Mouse (Mus musculus): ENCODE data around the gene Slain2. TPM values are rescaled to one million over a fixed set of nuclear protein-coding genes. Genes with fewer than 3 reads are reported as not detected.
"Not testable (repeated sequence)": the region's sequence is repeated elsewhere in the genome, so short reads cannot be mapped to it uniquely, and the experiment has no call there.

The Slain2 gene
- polyA plus RNA-seq, 1 experiment from 2014 or later = 24.0 TPM

DNA sequence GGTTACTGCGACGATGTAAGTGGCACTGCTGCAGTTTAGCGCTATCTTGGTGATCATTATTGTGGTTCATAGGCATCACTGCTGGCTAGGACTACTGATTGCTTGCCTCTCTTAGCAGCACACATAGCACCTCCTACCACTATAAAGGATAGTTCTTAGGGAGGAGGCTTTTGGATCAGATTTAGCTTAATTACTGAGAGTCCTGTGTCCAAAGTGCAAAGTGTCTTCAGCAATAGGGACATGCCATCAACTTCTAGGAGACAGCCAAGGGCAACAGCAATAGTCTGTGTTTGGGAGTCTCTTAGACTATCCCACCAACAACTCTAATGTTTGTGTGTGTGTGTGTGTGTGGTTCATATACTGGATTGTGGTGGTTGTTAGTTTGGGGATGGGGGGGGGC is 8.7 kb downstream of the Slain2 start:
- Histone ChIP-seq H3K9me3 (replicated peaks; ENCODE audit: control insufficient read depth, low read length) (no peaks in the 10 kb centered on the region), H3K27ac (ENCODE audit: low read length) (no peak overlapping the region), H3K36me3 (ENCODE audit: control insufficient read depth, insufficient read depth) (no peaks in the 10 kb centered on the region), H3K4me1 (ENCODE audit: control insufficient read depth, insufficient read depth, low read length) (peaks cover 48% of the 10 kb centered on the region), H3K9ac (ENCODE audit: low read length) (no peak overlapping the region), H3K4me3 (ENCODE audit: low read length) (no peak overlapping the region), H3K4me2 (ENCODE audit: low read depth, low read length) (no peak overlapping the region), H3K27me3 (ENCODE audit: control insufficient read depth, insufficient read depth, low read length) (no peaks in the 10 kb centered on the region)
- WGBS = 90% methylated on average over 3 of the region's 3 CpGs
- no peak for ATAC-seq (replicated peaks; ENCODE audit: extremely low read depth, insufficient read depth, low FRiP score)

DNA sequence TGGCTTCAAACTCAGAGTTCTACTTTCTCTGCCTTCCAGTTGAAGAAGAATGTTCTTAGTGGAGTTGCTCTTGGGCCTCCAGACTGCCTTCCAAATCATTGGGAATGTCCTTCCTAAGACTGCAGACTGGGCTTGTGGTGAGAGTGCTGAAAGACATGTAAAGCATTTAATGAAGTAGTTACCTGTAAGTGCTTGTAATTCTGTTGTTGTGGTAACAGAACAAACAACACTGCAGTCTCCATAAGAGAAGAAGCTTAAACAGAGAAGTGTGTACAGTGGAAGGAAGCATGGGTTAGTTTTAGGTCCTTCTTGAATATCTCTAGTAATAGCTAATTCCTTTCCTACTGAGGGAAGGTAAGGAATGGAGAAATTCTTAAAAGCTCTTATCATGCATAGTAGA is 13.0 kb downstream of the Slain2 start:
- Histone ChIP-seq H3K27ac (ENCODE audit: low read length) (no peak overlapping the region), H3K4me2 (ENCODE audit: low read depth, low read length) (no peak overlapping the region), H3K27me3 (ENCODE audit: control insufficient read depth, insufficient read depth, low read length) (no peaks in the 10 kb centered on the region), H3K9me3 (replicated peaks; ENCODE audit: control insufficient read depth, low read length) (no peaks in the 10 kb centered on the region), H3K4me1 (ENCODE audit: control insufficient read depth, insufficient read depth, low read length) (peaks cover 37% of the 10 kb centered on the region), H3K4me3 (ENCODE audit: low read length) (no peak overlapping the region), H3K9ac (ENCODE audit: low read length) (no peak overlapping the region), H3K36me3 (ENCODE audit: control insufficient read depth, insufficient read depth) (no peaks in the 10 kb centered on the region)
- no peak for ATAC-seq (replicated peaks; ENCODE audit: extremely low read depth, insufficient read depth, low FRiP score)

DNA sequence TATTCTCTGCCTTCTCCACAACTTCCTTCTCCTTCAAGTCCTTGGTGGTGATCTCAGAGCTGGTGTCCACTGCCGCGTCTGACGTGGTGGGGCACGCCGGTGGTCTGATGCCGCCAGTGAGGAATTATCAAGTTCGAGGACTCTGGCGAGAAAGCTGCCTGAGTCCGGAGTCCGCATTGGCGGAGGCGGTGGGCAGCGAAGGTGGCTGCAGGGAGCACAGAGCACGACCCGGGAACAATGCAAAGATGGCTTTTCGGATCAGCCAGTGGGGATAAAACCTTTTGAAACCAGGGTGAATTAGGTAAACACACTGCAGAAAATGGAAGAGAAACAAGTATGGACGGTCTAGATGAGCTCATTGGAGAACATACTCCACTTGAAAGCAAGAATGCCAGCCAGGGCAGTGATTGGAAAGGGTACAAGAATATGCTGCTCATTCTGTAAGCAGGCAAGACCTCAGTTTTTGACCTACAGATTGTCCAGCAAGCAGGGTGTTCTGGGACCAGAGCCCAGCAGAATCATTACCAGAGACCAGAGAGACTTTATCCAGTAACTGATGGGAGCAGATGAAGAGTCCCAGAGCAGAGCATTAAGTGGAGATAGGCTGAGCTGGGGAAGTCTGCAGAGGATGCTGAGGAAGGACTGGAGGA is 19.0 kb downstream of the Slain2 start:
- H3K36me3 ChIP-seq (ENCODE audit: control insufficient read depth, insufficient read depth) = no peaks in the 10 kb centered on the region
- no peak overlapping the region for H3K27ac ChIP-seq (ENCODE audit: low read length)
- no peaks in the 10 kb centered on the region for H3K27me3 ChIP-seq (ENCODE audit: control insufficient read depth, insufficient read depth, low read length)
- H3K9ac ChIP-seq (ENCODE audit: low read length) = no peak overlapping the region
- WGBS = 89% methylated on average over 17 of the region's 17 CpGs
- no peak overlapping the region for H3K4me2 ChIP-seq (ENCODE audit: low read depth, low read length)
- ATAC-seq (replicated peaks; ENCODE audit: extremely low read depth, insufficient read depth, low FRiP score) = no peak
- H3K4me1 ChIP-seq (ENCODE audit: control insufficient read depth, insufficient read depth, low read length) = peaks cover 5% of the 10 kb centered on the region; the same call in 1 of the 2 replicates
- H3K9me3 ChIP-seq (replicated peaks; ENCODE audit: control insufficient read depth, low read length) = no peaks in the 10 kb centered on the region
- H3K4me3 ChIP-seq (ENCODE audit: low read length) = no peak overlapping the region

DNA sequence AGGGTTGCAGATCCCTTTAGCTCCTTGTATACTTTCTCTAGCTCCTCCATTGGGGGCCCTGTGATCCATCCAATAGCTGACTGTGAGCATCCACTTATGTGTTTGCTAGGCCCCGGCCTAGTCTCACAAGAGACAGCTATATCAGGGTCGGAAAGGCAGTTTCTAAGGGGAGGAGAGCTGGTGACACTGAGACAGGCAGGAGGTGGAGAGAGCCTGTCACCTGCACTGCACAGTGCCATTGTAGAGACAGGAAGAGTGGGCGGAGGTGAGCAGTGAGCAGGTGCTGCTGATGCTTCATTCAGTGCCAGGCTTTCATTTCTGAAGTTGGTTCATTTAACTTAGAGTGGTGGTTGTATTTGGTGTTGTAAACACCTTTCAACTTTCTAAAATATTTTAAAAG is 24.3 kb downstream of the Slain2 start:
- H3K9me3 ChIP-seq (replicated peaks; ENCODE audit: control insufficient read depth, low read length); H3K4me3 ChIP-seq (ENCODE audit: low read length); H3K36me3 ChIP-seq (ENCODE audit: control insufficient read depth, insufficient read depth); H3K4me1 ChIP-seq (ENCODE audit: control insufficient read depth, insufficient read depth, low read length); H3K27me3 ChIP-seq (ENCODE audit: control insufficient read depth, insufficient read depth, low read length); H3K27ac ChIP-seq (ENCODE audit: low read length); H3K4me2 ChIP-seq (ENCODE audit: low read depth, low read length); H3K9ac ChIP-seq (ENCODE audit: low read length); ATAC-seq (replicated peaks; ENCODE audit: extremely low read depth, insufficient read depth, low FRiP score): not testable (repeated sequence)
- 88% methylated on average over 3 of the region's 3 CpGs for WGBS

DNA sequence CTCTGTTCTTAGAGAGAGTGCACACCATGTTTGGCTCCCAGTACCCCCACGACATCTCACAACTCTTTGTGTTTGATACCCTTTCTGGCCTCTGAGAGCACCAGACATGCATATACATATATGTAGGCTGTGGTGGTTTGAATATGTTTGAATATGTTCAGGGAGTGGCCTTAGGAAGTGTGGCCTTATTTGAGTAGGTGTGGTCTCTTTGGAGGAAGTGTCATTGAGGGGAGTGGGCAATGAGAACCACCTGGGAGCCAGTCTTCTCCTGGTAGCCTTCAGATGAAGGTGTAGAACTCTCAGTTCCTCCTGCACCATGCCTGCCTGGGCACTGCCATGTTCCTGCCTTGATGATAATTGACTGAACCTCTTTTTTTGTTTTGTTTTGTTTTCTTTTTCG is 25.2 kb downstream of the Slain2 start:
- Histone ChIP-seq H3K9me3 (replicated peaks; ENCODE audit: control insufficient read depth, low read length) (no peaks in the 10 kb centered on the region), H3K9ac (ENCODE audit: low read length) (no peak overlapping the region), H3K4me2 (ENCODE audit: low read depth, low read length) (no peak overlapping the region), H3K4me3 (ENCODE audit: low read length) (no peak overlapping the region), H3K4me1 (ENCODE audit: control insufficient read depth, insufficient read depth, low read length) (peaks cover 6% of the 10 kb centered on the region; the same call in 1 of the 2 replicates), H3K27me3 (ENCODE audit: control insufficient read depth, insufficient read depth, low read length) (no peaks in the 10 kb centered on the region), H3K27ac (ENCODE audit: low read length) (no peak overlapping the region), H3K36me3 (ENCODE audit: control insufficient read depth, insufficient read depth) (no peaks in the 10 kb centered on the region)
- 93% methylated on average over 2 of the region's 2 CpGs for WGBS
- ATAC-seq (replicated peaks; ENCODE audit: extremely low read depth, insufficient read depth, low FRiP score) = no peak

DNA sequence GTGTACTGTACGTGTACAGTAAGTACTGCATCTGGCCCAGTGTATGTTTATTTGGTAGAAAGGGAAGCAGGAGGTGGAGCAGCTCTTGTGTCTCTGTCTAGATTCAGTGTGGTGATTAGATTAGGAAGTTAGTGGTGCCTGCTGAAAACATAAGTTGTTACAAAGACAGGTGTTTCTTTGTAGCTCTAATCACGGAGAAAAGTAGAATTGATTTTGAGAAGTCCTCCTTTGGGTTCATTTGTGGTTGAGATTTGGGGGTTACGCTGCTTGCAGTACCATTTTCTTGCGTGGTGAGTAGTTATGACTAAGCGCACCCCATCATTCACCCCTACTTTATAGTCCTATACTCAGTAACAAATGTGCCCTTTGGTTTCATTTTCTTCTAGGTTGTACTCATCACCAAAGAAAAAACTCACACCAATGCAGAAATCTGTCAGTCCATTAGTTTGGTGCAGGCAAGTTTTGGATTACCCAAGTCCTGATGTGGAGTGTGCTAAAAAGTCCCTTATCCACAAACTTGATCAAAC is 26.9 kb downstream of the Slain2 start:
- no peaks in the 10 kb centered on the region for H3K27me3 ChIP-seq (ENCODE audit: control insufficient read depth, insufficient read depth, low read length)
- H3K9me3 ChIP-seq (replicated peaks; ENCODE audit: control insufficient read depth, low read length) = no peaks in the 10 kb centered on the region
- H3K4me3 ChIP-seq (ENCODE audit: low read length) = no peak overlapping the region
- H3K27ac ChIP-seq (ENCODE audit: low read length) = no peak overlapping the region
- H3K4me2 ChIP-seq (ENCODE audit: low read depth, low read length) = no peak overlapping the region
- WGBS = 82% methylated on average over 5 of the region's 5 CpGs
- no peaks in the 10 kb centered on the region for H3K36me3 ChIP-seq (ENCODE audit: control insufficient read depth, insufficient read depth)
- ATAC-seq (replicated peaks; ENCODE audit: extremely low read depth, insufficient read depth, low FRiP score) = no peak
- H3K9ac ChIP-seq (ENCODE audit: low read length) = no peak overlapping the region
- H3K4me1 ChIP-seq (ENCODE audit: control insufficient read depth, insufficient read depth, low read length) = peaks cover 6% of the 10 kb centered on the region; the same call in 1 of the 2 replicates

DNA sequence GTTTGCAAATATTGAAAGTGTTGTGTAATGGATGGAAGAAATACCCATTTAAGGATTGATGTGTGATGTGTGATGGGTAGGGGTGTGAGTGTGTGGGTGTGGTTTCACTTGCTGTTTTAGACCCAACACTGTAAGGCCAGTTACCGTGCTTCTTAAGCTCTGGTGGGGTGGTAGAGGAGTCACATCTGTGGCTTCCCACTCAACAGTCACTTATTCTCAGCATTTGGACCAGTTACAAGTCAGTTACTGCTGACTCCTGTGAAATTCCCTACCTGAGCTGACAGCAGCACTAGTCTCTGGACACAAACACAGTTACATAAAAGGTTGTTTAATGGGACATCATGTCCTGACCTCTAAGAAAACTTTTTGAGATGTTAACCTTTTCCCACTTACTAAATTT is 34.0 kb downstream of the Slain2 start:
- no peak overlapping the region for H3K27ac ChIP-seq (ENCODE audit: low read length)
- no peak overlapping the region for H3K4me3 ChIP-seq (ENCODE audit: low read length)
- no peak overlapping the region for H3K9ac ChIP-seq (ENCODE audit: low read length)
- no peak overlapping the region for H3K4me2 ChIP-seq (ENCODE audit: low read depth, low read length)
- no peak for ATAC-seq (replicated peaks; ENCODE audit: extremely low read depth, insufficient read depth, low FRiP score)
- no peaks in the 10 kb centered on the region for H3K4me1 ChIP-seq (ENCODE audit: control insufficient read depth, insufficient read depth, low read length)
- peaks cover 9% of the 10 kb centered on the region; the same call in 1 of the 2 replicates for H3K36me3 ChIP-seq (ENCODE audit: control insufficient read depth, insufficient read depth)
- 48% methylated on average over 1 of the region's 1 CpGs for WGBS
- no peaks in the 10 kb centered on the region for H3K27me3 ChIP-seq (ENCODE audit: control insufficient read depth, insufficient read depth, low read length)
- H3K9me3 ChIP-seq (replicated peaks; ENCODE audit: control insufficient read depth, low read length) = no peaks in the 10 kb centered on the region

DNA sequence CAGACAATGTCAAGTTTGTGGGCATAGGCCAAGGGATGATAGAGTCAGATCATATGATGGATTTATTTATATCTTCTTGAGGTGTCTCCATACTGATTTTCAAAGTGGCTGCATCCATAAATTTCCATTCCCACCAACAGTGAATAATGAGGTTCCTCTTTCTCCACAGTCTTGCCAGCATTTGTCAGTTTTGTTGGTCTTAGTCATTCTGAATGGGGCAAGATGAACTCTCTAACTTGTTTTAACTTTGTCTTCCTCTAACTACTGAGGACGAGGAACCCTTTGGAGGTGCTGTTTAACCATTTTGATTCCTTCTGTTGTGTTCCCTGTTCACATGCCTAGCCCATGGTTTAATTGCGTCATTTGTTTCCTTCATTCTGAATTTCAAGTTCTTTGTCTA is 36.1 kb downstream of the Slain2 start:
- Histone ChIP-seq H3K4me3 (ENCODE audit: low read length) (no peak overlapping the region), H3K9me3 (replicated peaks; ENCODE audit: control insufficient read depth, low read length) (no peaks in the 10 kb centered on the region), H3K9ac (ENCODE audit: low read length) (no peak overlapping the region), H3K4me2 (ENCODE audit: low read depth, low read length) (no peak overlapping the region), H3K27me3 (ENCODE audit: control insufficient read depth, insufficient read depth, low read length) (no peaks in the 10 kb centered on the region), H3K36me3 (ENCODE audit: control insufficient read depth, insufficient read depth) (peaks cover 9% of the 10 kb centered on the region; the same call in 1 of the 2 replicates), H3K4me1 (ENCODE audit: control insufficient read depth, insufficient read depth, low read length) (no peaks in the 10 kb centered on the region), H3K27ac (ENCODE audit: low read length) (no peak overlapping the region)
- 82% methylated on average over 2 of the region's 2 CpGs for WGBS
- no peak for ATAC-seq (replicated peaks; ENCODE audit: extremely low read depth, insufficient read depth, low FRiP score)

DNA sequence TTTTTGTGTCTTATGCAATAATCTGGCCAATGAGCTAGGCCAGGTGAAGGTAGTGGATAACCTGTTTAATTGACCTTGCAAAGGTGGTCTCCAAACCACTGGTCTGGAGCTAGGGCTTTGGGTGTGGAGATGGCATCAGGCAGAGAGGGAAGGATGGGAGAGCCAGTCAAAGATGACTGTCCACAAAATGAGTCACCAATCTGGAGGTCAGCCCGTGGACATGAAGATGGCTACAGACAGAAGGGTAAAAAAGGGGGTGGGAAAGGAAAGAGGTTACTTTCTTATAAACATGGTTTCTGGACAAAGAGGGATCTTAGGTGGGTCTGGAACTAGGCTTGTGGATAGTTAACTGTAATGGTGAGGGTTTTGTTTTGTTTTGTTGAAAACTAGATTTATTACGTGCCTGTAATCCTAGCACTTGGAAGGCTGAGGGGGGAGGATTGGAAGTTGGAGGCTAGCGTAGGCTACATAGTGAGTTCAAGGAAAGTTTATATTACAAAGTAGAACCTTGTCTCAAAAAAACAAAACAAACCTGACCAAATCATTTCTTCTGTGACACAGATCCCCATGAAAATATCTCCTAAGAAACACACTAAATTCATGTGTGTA is 40.0 kb downstream of the Slain2 start:
- Histone ChIP-seq H3K4me2 (ENCODE audit: low read depth, low read length) (no peak overlapping the region), H3K4me1 (ENCODE audit: control insufficient read depth, insufficient read depth, low read length) (no peaks in the 10 kb centered on the region), H3K9ac (ENCODE audit: low read length) (no peak overlapping the region), H3K27me3 (ENCODE audit: control insufficient read depth, insufficient read depth, low read length) (no peaks in the 10 kb centered on the region), H3K4me3 (ENCODE audit: low read length) (no peak overlapping the region), H3K9me3 (replicated peaks; ENCODE audit: control insufficient read depth, low read length) (no peaks in the 10 kb centered on the region), H3K36me3 (ENCODE audit: control insufficient read depth, insufficient read depth) (peaks cover 10% of the 10 kb centered on the region), H3K27ac (ENCODE audit: low read length) (no peak overlapping the region)
- ATAC-seq (replicated peaks; ENCODE audit: extremely low read depth, insufficient read depth, low FRiP score) = no peak
- 86% methylated on average over 3 of the region's 3 CpGs for WGBS

Measured in heart, embryonic 16.5 days (tissue).